Mouse (Mus musculus): ENCODE measurements around the gene Acap2. TPM values are rescaled to one million over a fixed set of nuclear protein-coding genes. Genes with fewer than 3 reads are reported as not detected.
A peak's percentile ranks its signal among the peaks of the same experiment; 100 is the strongest.

Gene Acap2
- polyA plus RNA-seq, 2 experiments = 24.8 to 24.9 TPM

DNA sequence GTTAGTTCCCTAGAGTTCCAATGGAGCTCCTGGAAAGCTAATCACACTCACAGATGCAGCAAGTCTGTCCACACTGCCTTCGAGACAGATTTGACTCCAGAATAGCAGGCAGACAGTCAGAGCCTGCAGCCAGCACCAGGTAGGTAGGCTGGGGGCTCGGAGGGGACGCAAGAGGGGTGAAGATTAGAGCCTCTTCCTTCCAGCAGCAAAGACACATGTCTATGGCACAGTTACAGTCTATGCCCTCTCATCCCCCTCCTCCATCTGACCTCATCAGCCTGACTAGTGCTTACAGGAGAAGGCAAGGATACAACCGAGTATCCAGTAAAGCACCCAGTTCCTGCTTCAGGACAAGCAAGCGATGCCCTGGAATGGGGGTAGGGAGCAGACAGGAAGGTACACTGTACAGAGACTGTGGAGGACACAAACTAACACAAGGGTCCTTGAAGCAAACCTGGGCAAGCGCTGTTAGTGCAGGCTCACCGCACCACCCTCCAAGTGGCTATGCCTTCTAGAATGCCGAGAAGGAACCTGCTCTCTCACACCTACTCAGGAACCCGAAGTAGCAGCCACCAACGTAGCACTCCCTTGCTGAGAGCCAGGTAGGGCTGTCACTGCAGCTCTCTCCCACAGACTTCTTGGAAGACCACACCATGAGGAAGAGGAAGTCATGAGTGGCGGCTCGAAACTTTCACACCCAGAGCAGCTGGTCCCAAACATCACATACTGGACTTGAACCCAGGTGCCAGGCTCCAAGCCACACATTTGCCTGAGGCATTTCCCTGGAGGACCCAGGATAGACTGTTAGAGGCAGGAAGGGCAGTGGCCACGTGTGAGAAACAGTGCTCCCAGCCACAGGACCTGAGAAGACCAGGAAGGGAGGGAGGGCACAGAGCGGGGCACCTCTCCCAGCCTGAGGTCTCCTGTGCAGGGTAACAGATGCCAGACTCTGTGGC is 131.6 kb downstream of the Acap2 start:
- Histone ChIP-seq H3K4me3 (replicated peaks; ENCODE audit: low read length) (no peak overlapping the region), H3K27ac (replicated peaks; ENCODE audit: low read depth, low read length) (no peak overlapping the region), H3K4me2 (replicated peaks; ENCODE audit: low read depth, low read length, severe bottlenecking) (no peak overlapping the region), H3K9ac (ENCODE audit: low read depth, low read length, severe bottlenecking) (no peak overlapping the region), H3K4me1 (ENCODE audit: control insufficient read depth, insufficient read depth, low read length) (peaks cover 16% of the 10 kb centered on the region), H3K36me3 (ENCODE audit: control insufficient read depth, insufficient read depth, low read length) (no peaks in the 10 kb centered on the region), H3K27me3 (ENCODE audit: control insufficient read depth, insufficient read depth, low read length) (no peaks in the 10 kb centered on the region), H3K9me3 (ENCODE audit: control insufficient read depth, low read length) (no peaks in the 10 kb centered on the region)
- WGBS = 65% methylated on average over 14 of the region's 14 CpGs
- TF ChIP-seq POLR2A (IDR thresholded peaks at IDR 0.05; ENCODE audit: borderline replicate concordance, extremely low read depth, insufficient read depth, insufficient read length) = no peak
- ATAC-seq (ENCODE audit: low FRiP score, low read depth) = no peak
- no peak for DNase-seq (ENCODE audit: low spot score)

DNA sequence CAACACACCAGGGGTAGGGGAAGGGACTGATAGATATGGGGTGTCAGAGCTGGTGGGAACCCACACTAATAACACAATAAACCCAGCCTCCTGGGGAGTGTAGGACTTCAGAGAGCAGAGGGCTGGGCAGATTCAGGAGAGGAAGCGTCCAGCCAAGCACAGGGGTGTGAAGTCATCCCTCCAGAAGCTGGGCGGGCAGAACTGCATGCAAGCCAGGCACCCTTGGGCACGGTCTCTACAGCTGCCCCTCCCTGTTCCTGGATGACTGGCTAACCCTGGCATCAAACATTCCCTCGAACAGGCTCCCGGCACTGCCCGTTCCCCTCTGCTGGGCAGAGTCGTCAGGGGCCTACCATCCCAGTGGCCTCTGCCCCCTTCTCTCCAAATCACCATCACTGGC is 132.8 kb downstream of the Acap2 start:
- Histone ChIP-seq H3K9ac (ENCODE audit: low read depth, low read length, severe bottlenecking) (no peak overlapping the region), H3K4me3 (replicated peaks; ENCODE audit: low read length) (no peak overlapping the region), H3K36me3 (ENCODE audit: control insufficient read depth, insufficient read depth, low read length) (no peaks in the 10 kb centered on the region), H3K4me1 (ENCODE audit: control insufficient read depth, insufficient read depth, low read length) (peaks cover 10% of the 10 kb centered on the region), H3K27ac (replicated peaks; ENCODE audit: low read depth, low read length) (no peak overlapping the region), H3K4me2 (replicated peaks; ENCODE audit: low read depth, low read length, severe bottlenecking) (no peak overlapping the region), H3K27me3 (ENCODE audit: control insufficient read depth, insufficient read depth, low read length) (no peaks in the 10 kb centered on the region), H3K9me3 (ENCODE audit: control insufficient read depth, low read length) (no peaks in the 10 kb centered on the region)
- TF ChIP-seq POLR2A (IDR thresholded peaks at IDR 0.05; ENCODE audit: borderline replicate concordance, extremely low read depth, insufficient read depth, insufficient read length) = no peak
- no peak for DNase-seq (ENCODE audit: low spot score)
- no peak for ATAC-seq (ENCODE audit: low FRiP score, low read depth)
- 81% methylated on average over 7 of the region's 7 CpGs for WGBS

DNA sequence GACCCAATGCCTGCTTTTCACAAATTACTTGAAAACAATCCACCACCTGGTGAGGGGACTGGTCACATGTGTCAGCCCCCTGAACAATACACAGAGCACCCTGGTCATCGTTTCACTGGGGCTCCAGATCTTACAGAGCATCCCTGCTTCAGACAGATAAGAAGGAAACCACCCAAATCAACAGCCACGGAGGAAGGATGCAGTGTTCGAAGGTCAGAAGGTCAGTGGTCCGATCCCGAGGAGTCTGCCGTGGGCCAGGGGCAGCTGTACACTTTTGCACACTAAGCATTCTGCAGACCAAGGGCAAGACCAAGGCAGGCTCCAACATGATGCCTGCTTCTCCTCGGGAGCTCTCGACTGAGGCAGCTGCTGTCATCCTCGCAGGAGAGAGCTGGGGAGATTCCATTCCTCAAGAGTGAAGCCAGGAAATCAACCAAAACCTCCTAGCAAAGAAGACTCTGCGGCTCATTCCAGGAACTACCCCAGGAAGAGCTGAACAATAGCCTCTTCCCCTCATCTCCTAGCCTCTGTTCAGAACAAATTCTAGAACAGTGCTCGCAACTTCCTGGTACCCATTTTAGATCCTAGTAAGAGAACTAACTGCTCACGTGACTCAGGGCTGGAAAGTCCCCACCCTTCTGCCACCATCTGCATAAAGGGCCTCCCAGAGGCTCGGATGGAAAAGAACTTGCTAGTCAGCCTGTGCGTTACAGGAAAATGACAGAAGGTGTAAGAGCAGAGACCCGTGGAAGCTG is 134.5 kb downstream of the Acap2 start:
- no peak overlapping the region for H3K27ac ChIP-seq (replicated peaks; ENCODE audit: low read depth, low read length)
- H3K4me1 ChIP-seq (ENCODE audit: control insufficient read depth, insufficient read depth, low read length) = peaks cover 10% of the 10 kb centered on the region
- DNase-seq (ENCODE audit: low spot score) (peak; percentile 46), ATAC-seq (ENCODE audit: low FRiP score, low read depth) (no peak)
- H3K4me3 ChIP-seq (replicated peaks; ENCODE audit: low read length) = no peak overlapping the region
- 48% methylated on average over 15 of the region's 15 CpGs for WGBS
- no peak overlapping the region for H3K9ac ChIP-seq (ENCODE audit: low read depth, low read length, severe bottlenecking)
- no peak overlapping the region for H3K4me2 ChIP-seq (replicated peaks; ENCODE audit: low read depth, low read length, severe bottlenecking)
- H3K27me3 ChIP-seq (ENCODE audit: control insufficient read depth, insufficient read depth, low read length) = no peaks in the 10 kb centered on the region
- no peaks in the 10 kb centered on the region for H3K36me3 ChIP-seq (ENCODE audit: control insufficient read depth, insufficient read depth, low read length)
- H3K9me3 ChIP-seq (ENCODE audit: control insufficient read depth, low read length) = no peaks in the 10 kb centered on the region
- no peak for TF ChIP-seq POLR2A (IDR thresholded peaks at IDR 0.05; ENCODE audit: borderline replicate concordance, extremely low read depth, insufficient read depth, insufficient read length)

DNA sequence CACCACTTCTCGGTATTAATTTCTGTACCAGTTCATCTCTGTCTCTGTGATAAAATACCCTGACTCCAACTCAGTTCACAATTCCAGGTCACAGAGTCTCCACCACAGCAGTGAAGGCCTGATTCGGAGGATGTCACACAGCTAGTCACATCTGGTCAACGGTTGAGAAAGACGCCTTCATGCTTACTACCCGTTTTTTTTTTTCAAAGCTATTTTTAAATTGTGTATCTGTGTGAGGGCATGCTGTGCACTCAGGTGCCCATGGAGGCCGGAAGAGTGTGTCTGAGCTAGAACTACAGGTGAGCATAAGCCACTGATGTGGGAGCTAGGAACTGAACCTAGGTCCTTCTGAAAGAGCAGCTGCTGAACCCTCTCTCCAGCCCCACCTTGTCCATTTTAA is 136.3 kb downstream of the Acap2 start:
- Histone ChIP-seq H3K4me3 (replicated peaks; ENCODE audit: low read length) (no peak overlapping the region), H3K9ac (ENCODE audit: low read depth, low read length, severe bottlenecking) (no peak overlapping the region), H3K9me3 (ENCODE audit: control insufficient read depth, low read length) (no peaks in the 10 kb centered on the region), H3K4me2 (replicated peaks; ENCODE audit: low read depth, low read length, severe bottlenecking) (no peak overlapping the region), H3K27ac (replicated peaks; ENCODE audit: low read depth, low read length) (no peak overlapping the region), H3K27me3 (ENCODE audit: control insufficient read depth, insufficient read depth, low read length) (no peaks in the 10 kb centered on the region), H3K36me3 (ENCODE audit: control insufficient read depth, insufficient read depth, low read length) (no peaks in the 10 kb centered on the region), H3K4me1 (ENCODE audit: control insufficient read depth, insufficient read depth, low read length) (no peaks in the 10 kb centered on the region; the same call in none of the 2 replicates)
- WGBS = 86% methylated on average over 6 of the region's 6 CpGs
- ATAC-seq (ENCODE audit: low FRiP score, low read depth) (no peak), DNase-seq (ENCODE audit: low spot score) (no peak)
- TF ChIP-seq POLR2A (IDR thresholded peaks at IDR 0.05; ENCODE audit: borderline replicate concordance, extremely low read depth, insufficient read depth, insufficient read length) = no peak

DNA sequence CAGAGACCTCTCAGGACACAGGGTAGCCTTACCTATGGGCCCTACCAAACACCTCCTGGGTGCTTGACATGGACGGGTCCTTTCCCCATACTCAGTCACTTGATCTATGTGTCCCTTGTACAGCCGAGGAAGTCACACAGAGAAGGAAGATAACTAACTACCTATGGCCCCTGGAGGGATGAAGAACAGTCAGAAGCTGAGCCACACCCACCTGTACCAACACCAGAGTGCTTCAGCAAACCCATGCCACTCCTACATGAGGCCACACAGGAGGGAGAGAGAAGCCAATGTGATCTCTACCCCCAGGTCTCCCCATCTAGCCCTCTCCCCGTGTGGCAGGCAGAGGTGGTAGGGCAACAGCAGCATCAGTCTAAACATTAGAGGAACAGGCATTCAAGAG is 138.1 kb downstream of the Acap2 start:
- H3K36me3 ChIP-seq (ENCODE audit: control insufficient read depth, insufficient read depth, low read length) = no peaks in the 10 kb centered on the region
- ATAC-seq (ENCODE audit: low FRiP score, low read depth) = no peak
- DNase-seq (ENCODE audit: low spot score) = no peak
- no peak overlapping the region for H3K4me2 ChIP-seq (replicated peaks; ENCODE audit: low read depth, low read length, severe bottlenecking)
- 75% methylated on average over 3 of the region's 3 CpGs for WGBS
- no peak overlapping the region for H3K4me3 ChIP-seq (replicated peaks; ENCODE audit: low read length)
- no peaks in the 10 kb centered on the region for H3K9me3 ChIP-seq (ENCODE audit: control insufficient read depth, low read length)
- peaks cover 4% of the 10 kb centered on the region; the same call in 1 of the 2 replicates for H3K4me1 ChIP-seq (ENCODE audit: control insufficient read depth, insufficient read depth, low read length)
- H3K27me3 ChIP-seq (ENCODE audit: control insufficient read depth, insufficient read depth, low read length) = no peaks in the 10 kb centered on the region
- H3K9ac ChIP-seq (ENCODE audit: low read depth, low read length, severe bottlenecking) = no peak overlapping the region
- H3K27ac ChIP-seq (replicated peaks; ENCODE audit: low read depth, low read length) = no peak overlapping the region
- no peak for TF ChIP-seq POLR2A (IDR thresholded peaks at IDR 0.05; ENCODE audit: borderline replicate concordance, extremely low read depth, insufficient read depth, insufficient read length)

Data from limb, embryonic 14.5 days (tissue).